Mouse (Mus musculus): Measurements from ENCODE around the gene Hdac10.

GRCm38 (mm10) chr15:89138046-89138405, 9.5 kb upstream of the Hdac10 start:
- TF ChIP-seq POLR2A (IDR thresholded peaks at IDR 0.05; ENCODE audit: insufficient read depth, low read length) = no peak
- TF ChIP-seq CTCF (IDR thresholded peaks at IDR 0.05; ENCODE audit: low read depth, low read length) = no peak
